Mouse (Mus musculus): ENCODE results near the gene Gm14597.
"Not testable (repeated sequence)": the region's sequence is repeated elsewhere in the genome, so short reads cannot be mapped to it uniquely, and the experiment has no call there.

The Gm14597 gene

GRCm38 (mm10) chrX:53608879-53609278 is at the start of gene Gm14597:
Gm14597 (minus strand) TSS chrX:53608979.
- DNase-seq (ENCODE audit: extremely low read depth, low read depth, low spot score) = not testable (repeated sequence)

- not testable (repeated sequence) for DNase-seq (ENCODE audit: extremely low read depth, low read depth, low spot score)
Measured at GRCm38 (mm10) chrX:53652917-53653316, 44.1 kb upstream of the Gm14597 start.

- no peak for DNase-seq (ENCODE audit: extremely low read depth, low read depth, low spot score)
Measured at GRCm38 (mm10) chrX:53645885-53646284, 37.1 kb upstream of the Gm14597 start.

GRCm38 (mm10) chrX:53642980-53643961 is 34.5 kb upstream of the Gm14597 start, which contains the start of gene Rtl8a:
Rtl8a (minus strand) TSS chrX:53643682.
- peak; percentile 30 for DNase-seq (ENCODE audit: extremely low read depth, low read depth, low spot score)

GRCm38 (mm10) chrX:53642604-53642979 is 33.8 kb upstream of the Gm14597 start:
- DNase-seq (ENCODE audit: extremely low read depth, low read depth, low spot score) = not testable (repeated sequence)

GRCm38 (mm10) chrX:53638107-53638506 is 29.3 kb upstream of the Gm14597 start:
- not testable (repeated sequence) for DNase-seq (ENCODE audit: extremely low read depth, low read depth, low spot score)

GRCm38 (mm10) chrX:53611395-53611794 is 2.6 kb upstream of the Gm14597 start:
- DNase-seq (ENCODE audit: extremely low read depth, low read depth, low spot score) = not testable (repeated sequence)

- DNase-seq (ENCODE audit: extremely low read depth, low read depth, low spot score) = no peak
Measured at GRCm38 (mm10) chrX:53610571-53610970, 1.8 kb upstream of the Gm14597 start.

- DNase-seq (ENCODE audit: extremely low read depth, low read depth, low spot score) = no peak
Measured at GRCm38 (mm10) chrX:53608122-53608813, 511 bp downstream of the Gm14597 start.

- no peak for DNase-seq (ENCODE audit: extremely low read depth, low read depth, low spot score)
Measured at GRCm38 (mm10) chrX:53607242-53608121, 1.3 kb downstream of the Gm14597 start, which contains the start of gene Rtl8c. Rtl8c (plus strand) TSS chrX:53608032.

- not testable (repeated sequence) for DNase-seq (ENCODE audit: extremely low read depth, low read depth, low spot score)
Measured at GRCm38 (mm10) chrX:53606176-53606575, 2.6 kb downstream of the Gm14597 start.

- DNase-seq (ENCODE audit: extremely low read depth, low read depth, low spot score) = not testable (repeated sequence)
Measured at GRCm38 (mm10) chrX:53599993-53600392, 8.8 kb downstream of the Gm14597 start.

GRCm38 (mm10) chrX:53583404-53583803 is 25.4 kb downstream of the Gm14597 start:
- DNase-seq (ENCODE audit: extremely low read depth, low read depth, low spot score) = not testable (repeated sequence)

GRCm38 (mm10) chrX:53581407-53581806 is 27.4 kb downstream of the Gm14597 start:
- DNase-seq (ENCODE audit: extremely low read depth, low read depth, low spot score) = not testable (repeated sequence)

GRCm38 (mm10) chrX:53579311-53579710 is 29.5 kb downstream of the Gm14597 start:
- no peak for DNase-seq (ENCODE audit: extremely low read depth, low read depth, low spot score)
